Mouse (Mus musculus): ENCODE results near the gene Dnmt3c.

DNA sequence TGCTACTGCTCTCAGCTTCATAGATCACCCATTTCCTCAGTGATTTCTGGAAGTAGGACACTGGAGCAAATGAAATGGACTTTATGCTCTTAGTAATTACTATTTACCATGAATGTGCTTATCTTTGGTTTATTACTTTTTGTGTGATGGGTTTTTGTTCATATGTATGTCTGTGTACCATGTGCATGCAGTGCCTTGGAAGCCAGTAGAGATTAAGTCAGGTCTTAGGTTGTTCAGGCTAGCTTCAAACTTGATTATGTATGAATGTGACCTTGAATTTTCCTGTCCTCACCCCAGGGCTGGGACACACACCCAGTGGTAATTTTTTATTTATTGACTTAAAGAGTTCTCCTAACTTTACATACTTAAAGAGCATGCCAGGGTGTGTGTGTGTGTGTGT lies 51.5 kb downstream of the Dnmt3c start:
- TF ChIP-seq CTCF (IDR thresholded peaks at IDR 0.05; ENCODE audit: control insufficient read depth, insufficient read depth, insufficient read length) (no peak), MAX (IDR thresholded peaks at IDR 0.05) (no peak)

All from C2C12 (cell line).